Mouse (Mus musculus) liver, embryonic 14.5 days (tissue): ENCODE measurements around the gene Pou6f1. TPM values are rescaled to one million over a fixed set of nuclear protein-coding genes. Genes with fewer than 3 reads are reported as not detected.
"Not testable (repeated sequence)": the region's sequence is repeated elsewhere in the genome, so short reads cannot be mapped to it uniquely, and the experiment has no call there.

Experiments
- ATAC-seq: fragments of 200-750 bp; cut with Nextera tagmentation; 2 replicates; pipeline ENCODE4 v1.8.0; 2017; ENCODE audit warnings: moderate number of reproducible peaks, mild to moderate bottlenecking, moderate library complexity; ENCODE audit not compliant: insufficient read depth
- DNase-seq, 3 experiments: peaks; one replicate each; pipeline ENCODE4 v3.0.0-alpha.2; 2012 to 2013; ENCODE audit warnings: low read depth in 3 of 3, low spot score in 3 of 3
- H3K27ac ChIP-seq: fragments of 300-500 bp; sonication (generic); 2 replicates; pipeline ENCODE4 v1.5.1; 2014; ENCODE audit warnings: moderate library complexity, mild to moderate bottlenecking, control low read depth, inconsistent platforms
- H3K27me3 ChIP-seq: fragments of 300-500 bp; sonication (generic); 2 replicates; pipeline ENCODE4 v1.6.1; 2014; ENCODE audit warnings: mild to moderate bottlenecking, low read length, moderate library complexity; ENCODE audit not compliant: control insufficient read depth, insufficient read depth
- H3K36me3 ChIP-seq: fragments of 300-500 bp; sonication (generic); replicated peaks from 2 replicates; pipeline ENCODE4 v1.6.1; 2014; ENCODE audit warnings: low read depth; ENCODE audit not compliant: control insufficient read depth, insufficient read depth
- H3K4me1 ChIP-seq, 2 experiments: fragments of 200-500 bp in 1 of 2; fragments of 300-500 bp in 1 of 2; sonication (generic) in 1 of 2; replicated peaks; 2 replicates each; pipeline ENCODE4 v1.6.1; 2012 to 2014; ENCODE audit warnings: antibody characterized with exemption in 1 of 2, inconsistent platforms in 1 of 2, low read length in 1 of 2; ENCODE audit not compliant: control insufficient read depth in 2 of 2, insufficient read depth in 2 of 2
- H3K4me2 ChIP-seq: fragments of 300-500 bp; sonication (generic); 2 replicates; pipeline ENCODE4 v1.6.1; 2014; ENCODE audit warnings: low read depth, mild to moderate bottlenecking, control low read depth, moderate library complexity
- H3K4me3 ChIP-seq, 2 experiments: fragments of 200-500 bp in 1 of 2; fragments of 300-500 bp in 1 of 2; sonication (generic) in 1 of 2; 2 replicates each; pipeline ENCODE4 v1.5.1; 2012 to 2014; ENCODE audit warnings: low read depth in 2 of 2, low read length in 2 of 2, mild to moderate bottlenecking in 2 of 2, control low read depth in 1 of 2, inconsistent platforms in 1 of 2, moderate library complexity in 1 of 2; ENCODE audit not compliant: insufficient read depth in 1 of 2
- H3K9ac ChIP-seq: fragments of 300-500 bp; sonication (generic); replicated peaks from 2 replicates; pipeline ENCODE4 v1.6.1; 2014; ENCODE audit warnings: mild to moderate bottlenecking, control low read depth, moderate library complexity
- H3K9me3 ChIP-seq: fragments of 300-500 bp; sonication (generic); 2 replicates; pipeline ENCODE4 v1.6.1; 2016; ENCODE audit warnings: low read length, mixed read lengths; ENCODE audit not compliant: control insufficient read depth
- CTCF ChIP-seq: IDR thresholded peaks from 2 replicates; pipeline ENCODE4 v1.5.1; 2016; ENCODE audit warnings: antibody characterized with exemption, low read depth, control low read depth
- EP300 ChIP-seq: IDR thresholded peaks from 2 replicates; pipeline ENCODE4 v1.6.1; 2016; ENCODE audit warnings: antibody characterized with exemption, low read depth
- WGBS: fragments of 180-500 bp; shearing (Covaris S2); extraction: QIAGEN DNeasy Blood & Tissue Kit; methylation state at CpG from one replicate; pipeline ENCODE4 v1.1.7; 2014; ENCODE audit not compliant: insufficient replicate concordance; 5-methylcytosine and 5-hydroxymethylcytosine counted together
- polyA plus RNA-seq, 2 experiments: library from polyadenylated mRNA; depleted of rRNA in 1 of 2; stranded (reverse) in 1 of 2; unstranded in 1 of 2; fragments of >200 nt; fragmentation: Nextera tagmentation in 1 of 2; extraction: Ambion mirVana in 1 of 2; gene quantifications; 2 replicates each; pipeline versions ENCODE4 v1.2.1 to v1.2.3; 2012 to 2014

The Pou6f1 gene
- polyA plus RNA-seq, 2 experiments, result 0.39 to 0.46 TPM

- no peak for TF ChIP-seq CTCF
- no peak for TF ChIP-seq EP300
- Histone ChIP-seq H3K9me3 (no peaks in the 10 kb centered on the region), H3K9ac (no peak overlapping the region), H3K36me3 (no peaks in the 10 kb centered on the region), H3K4me2 (peak overlapping the region; percentile 72), H3K27ac (no peak overlapping the region), H3K4me3 (no peak overlapping the region), H3K27me3 (no peaks in the 10 kb centered on the region), H3K4me1 (peaks cover 32 to 36% of the 10 kb centered on the region in 2 experiments)
- no peak for ATAC-seq
- 65% methylated on average over 5 of the region's 5 CpGs for WGBS
- no peak for DNase-seq
Measured at GRCm38 (mm10) chr15:100555965-100556364, 43.8 kb downstream of the Pou6f1 start.

DNA sequence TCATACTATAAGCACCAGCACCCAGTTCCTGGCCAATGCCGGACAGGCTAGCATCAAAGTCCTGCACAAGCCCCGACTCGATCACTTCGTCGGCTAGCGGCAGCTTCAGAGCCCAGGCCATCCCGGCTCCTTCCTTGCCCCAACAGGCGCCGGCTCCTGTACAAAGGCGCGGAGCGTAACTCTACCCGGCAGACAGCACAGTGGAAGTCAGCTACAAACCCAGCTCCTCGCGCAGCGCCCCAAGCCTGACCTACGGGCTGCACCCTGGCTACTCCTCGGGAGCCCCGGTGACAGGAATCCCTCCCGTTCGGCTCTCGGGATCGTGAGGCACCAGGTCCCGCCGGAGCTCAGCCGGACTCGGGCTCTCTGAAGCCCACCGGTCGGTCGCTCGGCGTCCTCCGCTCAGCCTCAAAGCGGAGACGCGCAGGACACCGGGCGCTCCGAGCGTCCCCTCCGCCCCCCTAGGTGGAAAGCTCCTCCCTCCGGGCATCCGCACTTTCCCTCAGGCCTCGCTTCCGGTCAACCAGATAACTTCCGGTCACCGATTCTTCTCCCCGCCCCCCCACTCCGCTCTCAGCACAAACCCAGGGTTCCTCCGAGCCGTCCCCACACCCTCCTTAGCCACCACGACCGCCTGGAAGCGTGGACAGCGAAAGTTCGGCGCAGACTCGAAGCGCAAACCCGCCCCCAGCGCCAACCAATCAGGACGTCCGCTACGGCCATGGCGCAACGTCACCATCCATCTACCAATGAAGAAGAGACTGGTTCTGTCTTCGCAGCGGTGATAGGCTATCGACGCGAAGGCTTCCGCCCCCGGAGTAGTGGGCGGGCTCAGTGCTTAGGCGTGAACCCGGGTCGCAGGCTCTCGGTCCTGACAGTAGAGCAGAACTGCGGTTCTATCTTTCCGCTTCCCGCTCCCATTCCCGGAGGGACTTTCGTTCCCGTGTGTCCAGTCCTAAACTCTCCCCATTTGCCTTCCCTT lies 48.2 kb downstream of the Pou6f1 start, which contains the start of gene Tfcp2:
Tfcp2 (minus strand) TSS at position 683 of the 982 bp plus-strand sequence.
- Histone ChIP-seq H3K9me3 (no peaks in the 10 kb centered on the region), H3K36me3 (no peaks in the 10 kb centered on the region), H3K4me1 (peaks cover 14 to 17% of the 10 kb centered on the region in 2 experiments), H3K9ac (peak within 1 kb of the TSS; percentile 70), H3K4me2 (peak within 1 kb of the TSS; percentile 84), H3K27ac (peak within 1 kb of the TSS; percentile 67), H3K27me3 (no peaks in the 10 kb centered on the region), H3K4me3 (peak within 1 kb of the TSS; percentile 68 to 93)
- peak; percentile 93 to 94 (median 94) for DNase-seq
- WGBS, result under 1% methylated on average over 84 of the region's 84 CpGs
- TF ChIP-seq EP300 (no peak), CTCF (no peak)
- ATAC-seq, result peak; percentile 99

- no peak overlapping the region for H3K9ac ChIP-seq
- no peaks in the 10 kb centered on the region for H3K36me3 ChIP-seq
- WGBS, result 84% methylated on average over 4 of the region's 4 CpGs
- no peak for ATAC-seq
- no peaks in the 10 kb centered on the region for H3K27me3 ChIP-seq
- peaks cover 8 to 10% of the 10 kb centered on the region in 2 experiments for H3K4me1 ChIP-seq
- DNase-seq, result no peak
- peak overlapping the region; percentile 84; the same call in 1 of the 2 replicates for H3K4me2 ChIP-seq
- no peaks in the 10 kb centered on the region for H3K9me3 ChIP-seq
- no peak overlapping the region for H3K27ac ChIP-seq
- no peak overlapping the region for H3K4me3 ChIP-seq
- no peak for TF ChIP-seq CTCF
- TF ChIP-seq EP300, result no peak
Measured at GRCm38 (mm10) chr15:100550280-100550679, 49.5 kb downstream of the Pou6f1 start.

DNA sequence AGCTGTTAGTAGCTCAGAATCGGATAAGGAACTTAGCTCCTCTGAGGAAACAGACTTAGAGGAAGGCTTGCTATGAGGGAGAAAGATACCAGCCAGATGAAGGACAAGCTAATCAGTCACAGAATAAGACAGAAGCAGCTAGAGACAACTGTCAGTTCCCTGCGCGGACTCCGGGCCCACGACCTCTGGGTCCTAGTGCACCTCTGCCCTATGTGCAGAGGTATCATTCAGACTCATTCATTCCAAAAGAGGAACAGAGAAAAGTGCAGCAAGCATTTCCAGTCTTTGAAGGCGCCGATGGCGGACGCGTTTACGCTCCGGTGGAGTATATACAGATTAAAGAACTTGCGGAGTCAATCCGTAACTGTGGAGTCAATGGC lies 56.1 kb downstream of the Pou6f1 start:
- not testable (repeated sequence) for H3K27me3 ChIP-seq, DNase-seq, H3K9me3 ChIP-seq, H3K4me1 ChIP-seq, ATAC-seq, H3K36me3 ChIP-seq, H3K4me2 ChIP-seq, H3K27ac ChIP-seq, H3K9ac ChIP-seq, H3K4me3 ChIP-seq
- WGBS, result 89% methylated on average over 14 of the region's 14 CpGs

- not testable (repeated sequence) for H3K9ac ChIP-seq, H3K9me3 ChIP-seq, H3K4me3 ChIP-seq, H3K36me3 ChIP-seq, H3K4me2 ChIP-seq, DNase-seq, ATAC-seq, H3K4me1 ChIP-seq, H3K27ac ChIP-seq, H3K27me3 ChIP-seq
- WGBS, result 78% methylated on average over 24 of the region's 28 CpGs
Measured at GRCm38 (mm10) chr15:100542876-100543650, 56.7 kb downstream of the Pou6f1 start.
